Mouse (Mus musculus): ENCODE measurements around the gene Rap1gap2. TPM values are rescaled to one million over a fixed set of nuclear protein-coding genes. Genes with fewer than 3 reads are reported as not detected.

Rap1gap2 gene
- total RNA-seq, 4 experiments from 2014 or later, result 74.3 to 93.7 (median 83.1) TPM

DNA sequence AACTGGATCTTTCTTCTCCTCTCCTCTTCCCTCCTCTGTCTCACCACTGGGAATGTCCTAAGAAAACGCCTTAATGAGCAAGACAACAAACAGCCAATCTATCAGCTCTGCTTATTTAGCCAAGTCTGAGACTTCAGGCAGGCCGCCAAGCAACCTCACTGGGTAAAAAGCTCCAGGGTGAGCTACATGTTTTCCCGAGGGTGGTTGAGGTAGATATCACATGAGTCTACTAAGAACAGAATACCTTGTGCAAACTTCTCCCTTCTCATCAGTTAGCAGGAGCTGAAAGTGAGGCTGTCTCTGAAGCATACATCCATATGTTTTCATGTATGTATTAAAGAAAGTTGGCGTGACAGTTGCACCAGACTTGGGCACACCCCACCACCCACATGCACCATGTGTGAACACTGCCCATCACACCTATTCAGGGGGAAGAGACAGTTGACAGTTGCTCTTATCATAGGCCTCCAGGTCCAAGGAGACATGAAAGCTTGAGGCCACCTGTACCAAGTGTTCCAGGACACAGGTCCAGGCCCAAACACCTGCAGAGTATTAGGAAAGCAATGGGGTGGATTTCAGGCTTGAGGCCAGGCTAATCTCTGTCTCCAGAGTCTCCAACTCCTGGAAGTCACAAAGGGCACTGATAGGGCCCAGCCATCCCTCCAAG is 35.8 kb downstream of the Rap1gap2 start:
- no peak for DNase-seq (ENCODE audit: low spot score)

DNA sequence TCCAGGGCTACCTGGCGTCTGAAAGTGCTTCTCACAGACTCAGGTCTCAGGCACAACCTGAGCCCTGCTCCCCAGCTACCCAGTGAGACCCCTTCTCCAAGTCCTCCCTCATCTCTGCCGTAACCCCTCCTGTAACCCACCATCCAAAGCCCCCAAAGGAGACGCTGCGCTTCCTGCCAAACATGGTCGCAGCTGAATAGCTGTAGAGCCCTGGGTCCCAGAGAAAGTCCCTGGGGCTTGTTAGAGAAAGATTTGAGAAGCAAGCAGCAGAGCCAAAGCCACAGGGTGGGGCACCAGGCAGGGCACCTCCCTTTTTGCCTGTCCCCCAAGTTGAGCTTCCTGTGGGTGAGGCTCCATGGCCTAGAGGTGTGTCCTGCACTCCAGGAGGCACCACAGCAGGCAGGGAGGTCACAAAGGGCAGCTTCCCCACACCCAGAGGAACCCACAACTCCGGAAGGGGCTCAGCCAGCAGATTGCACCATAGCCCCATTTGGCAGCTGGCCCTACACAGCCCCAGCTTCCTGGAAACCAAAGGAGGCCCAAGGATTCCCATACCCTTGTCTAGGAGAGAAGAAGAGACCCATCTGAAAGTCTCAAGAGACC is 38.2 kb downstream of the Rap1gap2 start:
- DNase-seq (ENCODE audit: low spot score), result peak; percentile 38

DNA sequence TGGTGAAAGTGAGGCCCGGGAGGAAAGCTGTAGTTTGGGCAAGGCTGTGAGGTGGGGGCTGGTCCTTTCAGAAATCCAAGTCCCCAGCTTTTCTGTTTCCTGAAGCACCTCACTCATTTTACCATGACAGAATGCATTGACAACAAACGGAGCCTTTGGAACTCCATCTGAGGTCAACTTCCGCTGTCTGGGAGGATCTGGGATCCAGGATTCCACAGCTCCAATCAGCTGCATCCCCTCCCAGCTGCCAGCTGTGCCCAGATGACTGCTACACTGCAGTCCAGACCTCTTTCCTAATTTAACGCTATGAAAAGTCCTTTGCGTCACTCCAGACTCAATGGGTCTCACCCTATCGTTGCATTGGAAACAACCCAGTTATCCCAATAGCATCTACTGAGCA is 41.0 kb downstream of the Rap1gap2 start:
- no peak for DNase-seq (ENCODE audit: low spot score)

DNA sequence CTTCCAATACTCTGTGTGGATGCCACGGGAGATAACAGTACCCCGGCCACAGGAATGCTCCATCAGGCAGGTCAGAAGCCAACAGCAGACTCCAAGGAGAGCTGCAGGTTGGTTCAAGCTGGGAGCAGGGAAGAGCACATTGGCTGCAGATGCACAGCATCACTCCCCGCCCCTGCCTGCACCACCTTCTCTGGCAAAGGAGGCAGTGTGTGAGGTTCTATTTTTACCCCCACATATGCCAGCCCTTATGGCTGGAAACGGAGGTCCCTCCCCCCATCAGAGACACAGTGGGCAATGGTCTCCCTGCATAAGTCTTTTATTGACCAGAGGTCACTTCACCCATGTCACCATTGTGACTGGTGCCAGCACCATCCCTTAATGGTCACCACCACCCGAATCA is 42.3 kb downstream of the Rap1gap2 start:
- no peak for DNase-seq (ENCODE audit: low spot score)

DNA sequence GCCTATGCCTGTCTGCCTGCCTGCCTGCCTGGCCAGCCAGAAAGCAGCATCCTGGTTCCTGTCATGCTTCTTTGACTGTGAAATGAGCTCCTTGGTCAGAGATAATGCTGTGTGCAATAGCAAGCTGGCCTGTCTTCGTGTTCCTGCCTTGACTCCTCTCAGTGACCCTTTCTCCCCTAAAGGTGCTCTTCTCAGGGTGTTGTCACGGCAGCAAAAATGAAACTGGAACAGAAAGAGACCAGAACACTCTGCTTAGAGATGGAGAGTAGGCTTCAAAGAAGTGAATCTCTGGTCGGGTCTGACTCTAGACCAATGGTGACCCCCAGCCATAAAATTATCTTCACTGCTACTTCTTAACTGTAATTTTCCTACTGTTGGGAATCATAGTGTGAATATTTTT is 42.7 kb downstream of the Rap1gap2 start:
- no peak for DNase-seq (ENCODE audit: low spot score)

DNA sequence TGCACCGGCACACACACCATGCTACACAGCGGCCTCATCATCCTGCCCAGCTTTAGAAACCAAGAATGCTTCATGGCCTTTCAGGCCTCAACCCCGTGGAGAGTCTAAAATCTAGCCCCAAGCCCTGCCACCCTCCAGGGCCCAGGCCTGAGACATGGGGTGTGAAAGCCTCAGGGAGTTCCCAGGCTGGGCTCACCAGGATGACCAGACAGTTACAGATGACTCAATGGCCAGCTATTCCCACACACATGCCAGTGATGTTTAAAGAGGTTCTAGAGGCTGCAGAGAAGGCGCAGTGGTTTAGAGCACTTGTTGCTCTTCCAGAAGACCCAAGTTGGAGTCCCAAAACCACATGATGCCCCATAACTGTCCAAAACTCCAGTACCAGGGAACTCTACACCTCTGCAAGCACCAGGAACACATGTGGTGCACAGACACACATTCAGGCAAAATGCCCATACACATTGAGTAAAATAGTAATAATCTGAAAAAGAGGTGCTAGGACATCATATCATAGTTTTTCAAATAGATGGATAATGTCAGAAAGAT is 44.3 kb downstream of the Rap1gap2 start:
- no peak for DNase-seq (ENCODE audit: low spot score)

DNA sequence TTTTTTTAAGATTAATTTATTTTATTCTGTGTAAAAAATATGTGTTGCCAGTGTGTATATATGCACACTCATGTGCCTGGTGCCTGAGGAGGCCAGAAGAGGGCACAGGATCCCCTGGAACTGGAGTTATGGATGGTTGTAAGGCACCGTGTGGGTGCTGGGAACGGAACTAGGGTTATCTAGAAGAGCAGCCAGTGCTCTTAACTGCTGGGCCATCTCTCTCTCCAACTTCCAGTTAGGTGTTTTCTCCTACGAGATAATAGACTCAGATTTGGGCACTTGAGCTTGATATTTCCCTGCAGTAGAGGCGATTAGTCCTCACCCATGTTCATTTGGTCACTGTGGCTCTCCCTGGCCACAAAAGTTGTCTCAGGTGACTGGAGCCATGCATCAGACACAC is 49.3 kb downstream of the Rap1gap2 start:
- no peak for DNase-seq (ENCODE audit: low spot score)

DNA sequence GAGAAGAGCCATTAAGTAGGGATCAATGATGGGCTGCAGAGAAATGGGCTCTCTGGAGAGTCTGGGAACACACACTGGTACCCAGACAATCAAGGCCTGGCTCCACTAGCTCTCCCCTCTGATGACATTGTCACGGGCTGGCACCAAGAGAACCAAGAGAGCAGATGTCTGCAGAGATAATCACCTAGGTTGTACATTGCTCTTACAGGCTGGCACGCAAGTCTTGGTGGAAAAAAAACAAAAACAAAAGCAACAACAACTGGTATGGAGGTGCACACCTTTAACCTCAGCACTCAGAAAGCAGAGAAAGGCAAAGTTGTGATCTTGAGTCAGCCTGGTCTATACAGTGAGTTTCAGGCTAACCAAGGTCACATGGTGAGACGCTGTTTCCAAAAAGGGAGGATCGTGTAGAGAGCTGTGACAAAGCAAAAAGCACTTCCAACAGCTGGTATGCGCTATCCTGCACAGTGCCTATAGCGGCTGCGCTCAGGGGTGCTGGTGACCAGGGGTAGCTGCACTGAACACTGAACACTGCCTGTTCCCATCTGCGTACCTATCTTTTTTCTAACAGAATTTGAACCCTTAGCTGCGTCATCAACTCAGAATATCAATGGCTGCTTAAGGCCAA is 50.0 kb downstream of the Rap1gap2 start:
- no peak for DNase-seq (ENCODE audit: low spot score)

DNA sequence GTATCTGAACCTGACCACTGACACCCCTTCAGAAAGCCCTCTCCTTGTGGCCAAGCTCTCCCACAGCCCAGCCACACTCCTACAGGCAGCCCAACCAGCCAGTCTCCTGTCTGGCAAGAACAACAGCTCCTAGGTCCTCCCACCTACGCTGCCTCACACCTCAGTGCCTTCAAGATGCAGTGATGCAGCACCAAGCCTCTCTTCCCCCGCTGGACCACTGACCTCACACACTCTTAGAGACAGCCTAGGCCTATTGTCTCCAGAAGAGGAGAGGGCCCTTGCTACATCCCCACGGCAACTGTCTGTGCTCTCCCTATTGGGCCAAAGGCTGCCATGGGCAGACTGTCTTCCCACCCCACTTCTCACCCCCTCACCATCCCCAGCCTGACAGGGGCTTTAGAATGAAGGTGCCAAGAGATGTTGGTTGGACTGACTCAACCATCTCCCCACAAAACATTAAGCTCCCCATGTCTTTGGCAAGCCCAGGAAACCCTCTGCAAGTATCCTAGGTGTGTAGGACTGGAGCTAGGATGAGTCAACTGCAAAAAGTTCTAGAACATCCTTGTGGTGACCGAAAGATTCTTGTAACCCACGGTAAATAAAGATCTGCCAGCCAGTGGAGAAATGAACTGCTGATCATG is 50.8 kb downstream of the Rap1gap2 start:
- no peak for DNase-seq (ENCODE audit: low spot score)

DNA sequence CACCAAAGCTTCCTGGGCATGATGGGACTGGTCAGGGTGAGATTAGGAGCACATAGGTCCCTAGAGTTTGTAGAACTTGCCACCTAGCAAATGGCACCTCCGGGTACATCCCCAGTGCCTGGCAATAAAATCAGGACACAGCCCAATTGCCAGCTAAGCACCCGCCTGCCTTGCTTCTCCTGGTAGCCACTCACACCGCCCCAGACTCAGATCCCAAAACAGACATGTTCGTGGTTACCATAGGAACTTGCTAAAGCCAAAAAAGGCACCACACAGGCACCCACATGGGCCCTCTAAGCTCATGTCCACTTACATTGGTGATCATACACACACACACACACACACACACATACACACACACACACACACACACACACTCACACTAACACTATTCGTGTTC is 51.8 kb downstream of the Rap1gap2 start:
- DNase-seq (ENCODE audit: low spot score), result no peak

DNA sequence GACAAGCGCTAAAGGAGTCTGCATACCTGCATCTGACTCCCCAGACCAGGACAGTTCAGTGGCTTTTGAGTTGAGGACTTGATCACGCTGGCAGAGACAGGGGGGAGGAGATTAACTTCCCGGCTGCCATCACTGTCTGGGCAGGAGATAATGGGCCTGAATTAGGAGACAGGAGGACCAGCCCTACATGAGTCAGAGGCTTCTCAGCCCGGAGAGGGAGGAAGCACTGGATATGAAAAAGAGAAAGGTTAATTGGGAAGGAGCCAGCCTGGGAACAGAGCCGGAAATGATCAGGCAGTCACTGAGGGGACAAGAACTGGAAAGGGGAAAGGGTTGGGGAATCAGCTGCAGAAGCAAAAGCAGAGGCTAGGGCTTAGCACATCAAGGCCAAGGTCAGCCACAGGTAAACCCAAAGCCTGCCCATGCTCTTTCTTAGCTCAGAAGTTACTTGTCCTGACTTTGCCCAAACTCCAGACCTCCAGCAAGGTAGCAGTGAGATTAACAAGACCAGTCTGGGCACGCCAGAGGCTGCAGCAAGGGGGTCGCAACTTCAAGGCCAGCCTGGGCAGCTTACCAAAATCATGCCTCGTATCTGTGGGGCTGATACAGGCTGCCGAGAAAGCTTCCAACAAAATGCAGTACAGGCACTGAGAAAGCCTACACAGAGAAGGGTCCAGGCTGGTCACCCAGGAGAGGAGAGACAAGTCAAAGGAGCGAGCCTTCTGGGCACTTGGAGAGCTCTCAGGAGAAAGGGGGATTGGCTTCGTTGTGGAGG is 53.1 kb downstream of the Rap1gap2 start:
- DNase-seq (ENCODE audit: low spot score), result peak; percentile 21

DNA sequence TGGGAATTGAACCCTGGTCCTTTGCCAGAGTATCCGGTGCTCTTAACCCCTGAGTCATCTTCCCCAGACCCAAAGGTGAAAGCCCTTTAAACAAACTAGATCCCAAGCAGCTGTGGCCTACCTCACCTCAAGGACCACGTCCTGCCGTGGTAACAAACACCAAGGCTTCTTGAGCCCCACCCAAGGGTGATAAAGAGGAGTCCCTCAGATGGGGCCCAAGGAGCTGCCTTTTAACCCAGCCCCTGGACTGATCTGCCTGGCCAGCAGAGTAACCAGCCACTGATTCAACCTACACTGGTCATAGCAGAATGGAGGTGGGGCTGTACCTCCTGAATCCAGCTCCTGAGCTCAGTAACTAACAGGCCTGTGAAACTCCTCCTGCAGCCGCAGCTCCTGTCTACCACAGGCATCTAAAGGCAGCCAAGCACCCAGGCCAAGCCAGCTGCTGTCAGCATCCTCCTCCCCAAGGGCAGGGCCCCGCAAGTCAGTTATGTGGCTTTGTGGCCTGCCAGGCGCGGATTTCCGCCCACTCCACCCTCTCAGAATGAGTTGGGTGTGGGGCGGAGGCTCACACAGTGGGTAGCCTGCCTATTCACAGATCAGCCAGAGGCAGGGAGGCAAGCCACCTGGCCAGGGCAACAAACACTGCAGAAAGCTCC is 54.9 kb downstream of the Rap1gap2 start:
- peak; percentile 18 for DNase-seq (ENCODE audit: low spot score)

DNA sequence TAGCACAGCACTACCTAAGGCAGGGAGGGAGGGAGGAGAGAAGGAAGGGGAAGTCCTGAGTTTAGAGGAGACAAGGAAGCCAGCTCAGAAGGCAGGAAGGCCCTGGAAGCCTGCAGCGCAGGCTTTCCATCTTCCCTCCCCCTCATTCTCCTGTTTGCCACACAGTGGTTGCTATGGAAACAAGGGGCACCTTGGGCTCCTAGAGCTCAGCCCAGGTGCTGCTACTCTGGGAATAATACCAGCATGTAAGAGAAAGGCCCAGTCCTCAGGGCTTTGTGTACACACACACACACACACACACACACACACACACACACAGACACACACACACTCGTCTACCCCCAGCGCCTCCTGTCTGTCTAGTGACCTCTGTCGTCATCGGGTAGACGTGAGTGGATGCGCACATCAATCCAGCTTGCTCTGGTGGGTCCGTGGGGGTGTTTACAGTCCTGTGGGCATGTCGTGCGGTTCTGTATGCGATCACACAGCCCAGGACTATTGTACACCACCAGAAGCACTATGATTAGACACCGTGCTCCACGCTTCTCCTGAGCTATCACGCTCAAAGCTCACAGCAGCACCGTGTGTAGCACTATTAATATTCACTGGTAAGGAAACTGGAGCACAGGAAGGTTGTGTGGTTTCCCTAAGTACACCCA is 55.9 kb downstream of the Rap1gap2 start:
- no peak for DNase-seq (ENCODE audit: low spot score)

DNA sequence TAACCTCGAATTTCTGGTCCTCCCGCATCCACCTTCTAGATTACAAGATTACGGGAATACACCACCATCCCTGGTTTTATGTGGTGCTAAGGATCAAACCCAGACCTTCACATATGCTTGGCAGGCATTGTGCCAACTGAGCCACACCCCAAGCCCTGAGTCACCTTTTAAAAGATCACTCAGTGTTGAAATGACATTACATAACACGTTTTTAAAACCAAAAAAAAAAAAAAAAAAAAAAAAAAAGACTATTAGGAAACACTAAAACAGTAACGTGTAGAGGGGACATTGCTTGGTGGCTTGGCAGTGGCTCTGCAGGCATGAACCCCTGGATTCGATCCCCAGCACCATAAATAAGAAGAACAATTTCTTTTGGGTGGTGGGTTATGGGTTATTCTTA is 59.1 kb downstream of the Rap1gap2 start:
- DNase-seq (ENCODE audit: low spot score), result no peak

DNA sequence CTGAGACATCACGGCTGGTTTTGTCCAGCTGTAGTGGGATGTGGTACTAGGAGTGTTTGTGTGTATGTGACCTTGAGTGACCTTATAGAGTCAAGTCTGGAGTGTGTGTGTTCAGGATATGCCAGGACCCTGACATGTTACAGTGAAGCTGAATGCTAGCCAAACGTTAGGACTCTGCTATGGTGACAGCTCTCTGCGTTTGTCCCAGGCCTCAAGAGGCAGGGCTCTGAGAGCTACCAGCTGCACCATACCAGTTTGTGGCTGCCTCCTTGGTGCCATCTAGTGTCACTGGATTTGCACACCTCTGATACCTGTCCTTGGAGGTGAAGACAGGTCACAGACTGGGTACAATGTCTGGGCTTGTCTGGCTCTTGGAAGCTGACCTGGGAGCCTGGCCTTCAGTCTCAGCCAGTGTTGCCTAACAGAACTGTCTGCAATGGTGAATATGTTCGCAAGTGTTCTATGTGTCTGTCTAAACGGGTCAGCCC is 60.1 kb downstream of the Rap1gap2 start:
- DNase-seq (ENCODE audit: low spot score), result no peak

DNA sequence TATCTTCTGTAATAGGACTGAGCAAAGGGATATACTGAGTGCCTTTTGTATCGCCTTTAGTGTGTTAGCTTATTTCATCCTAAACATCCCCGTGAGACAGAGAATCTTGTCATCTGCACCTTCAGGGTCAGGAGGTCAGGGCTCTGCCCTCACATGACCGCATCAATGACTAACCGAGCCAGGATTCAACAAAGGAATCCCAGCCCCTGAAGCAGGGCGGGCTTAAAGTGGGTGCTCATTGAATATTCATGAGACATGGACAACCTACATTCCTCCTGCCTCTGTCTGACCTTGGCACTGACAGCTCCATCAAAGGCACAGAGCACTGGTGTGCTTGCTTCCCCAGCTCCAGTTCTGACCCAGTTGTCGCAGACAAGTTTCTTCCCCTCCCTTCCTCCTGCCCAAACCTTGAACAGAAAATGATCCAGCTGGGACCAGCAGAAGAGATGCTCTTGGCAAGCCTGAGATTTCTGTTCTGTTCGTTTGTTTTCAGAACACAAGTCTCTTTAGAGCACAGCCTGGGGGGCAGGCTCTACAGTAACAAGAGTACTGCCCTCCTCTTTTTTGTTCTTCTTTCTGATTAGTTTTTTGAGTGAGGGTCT is 61.8 kb downstream of the Rap1gap2 start:
- DNase-seq (ENCODE audit: low spot score), result no peak

DNA sequence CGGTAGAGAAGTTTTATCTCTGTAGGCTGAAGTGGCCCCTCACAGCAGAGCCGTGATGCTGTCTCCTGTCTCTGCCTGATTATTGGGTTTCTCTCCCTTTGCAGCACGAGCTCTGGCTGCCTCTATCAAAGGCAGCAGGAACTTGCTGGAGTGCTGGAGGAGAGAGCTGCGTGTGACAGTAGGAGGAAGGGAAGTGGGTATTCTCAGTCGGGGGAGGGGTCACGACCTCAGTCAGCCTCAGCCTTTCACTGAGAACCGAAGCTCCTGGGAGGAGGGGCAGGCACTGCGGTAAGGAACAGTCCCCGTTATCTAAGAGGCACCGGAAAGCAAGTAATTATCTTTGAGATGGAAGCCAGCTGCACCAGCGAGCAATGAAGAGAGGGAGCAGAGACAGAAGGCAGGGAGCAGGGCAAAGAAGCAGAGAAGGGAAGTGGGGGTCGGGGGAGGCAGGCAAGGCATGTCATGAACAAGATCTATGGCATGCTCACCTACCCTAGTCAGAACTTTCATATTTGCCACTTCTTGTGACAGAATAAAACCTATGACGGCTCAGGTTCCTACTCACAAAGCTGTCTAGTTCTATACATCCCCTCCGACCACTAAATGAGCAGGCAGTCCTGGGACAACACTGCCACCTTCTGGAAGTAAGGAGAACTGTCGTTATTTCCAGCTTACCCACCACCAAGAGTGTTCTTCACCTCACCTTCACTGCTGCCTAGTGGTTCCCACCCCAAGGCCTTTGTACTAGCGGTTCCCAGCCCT is 63.6 kb downstream of the Rap1gap2 start:
- DNase-seq (ENCODE audit: low spot score), result peak; percentile 38

DNA sequence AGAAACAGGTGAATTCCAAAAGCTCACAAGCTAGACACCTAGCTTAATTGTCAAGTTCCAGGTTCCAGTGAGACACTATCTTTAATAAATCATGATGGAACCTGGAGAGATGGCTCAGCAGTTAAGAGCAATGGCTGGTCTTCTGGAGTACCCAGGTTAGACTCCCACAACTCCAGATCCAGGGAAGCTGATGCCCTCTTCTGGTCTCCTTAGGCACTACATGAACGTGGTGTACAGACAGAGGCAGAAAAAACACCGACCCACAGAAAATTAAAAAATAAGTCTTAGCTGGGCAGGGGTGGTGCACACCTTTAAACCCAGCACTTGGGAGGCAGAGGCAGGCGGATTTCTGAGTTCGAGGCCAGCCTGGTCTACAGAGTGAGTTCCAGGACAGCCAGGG is 64.5 kb downstream of the Rap1gap2 start:
- peak; percentile 35 for DNase-seq (ENCODE audit: low spot score)

DNA sequence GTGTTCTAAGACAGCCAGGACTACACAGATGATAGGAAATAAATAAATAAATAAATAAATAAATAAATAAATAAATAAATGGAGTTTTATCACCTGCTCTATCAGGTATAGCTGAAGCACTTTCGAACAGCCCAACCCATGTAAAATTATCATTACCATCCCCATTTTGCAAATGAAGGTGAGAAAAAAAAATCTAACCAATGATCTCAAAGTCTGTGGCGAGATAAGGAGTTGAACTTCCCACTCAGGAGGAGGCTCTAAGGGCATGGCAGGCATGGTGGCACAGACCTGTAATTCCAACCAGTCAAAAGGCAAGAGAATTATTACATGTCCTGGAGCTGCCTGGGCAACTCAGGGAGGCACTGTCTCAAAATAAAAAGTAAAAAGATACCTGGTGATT is 65.2 kb downstream of the Rap1gap2 start:
- no peak for DNase-seq (ENCODE audit: low spot score)

All from heart, adult 8-10 months (tissue).